Mouse (Mus musculus): Measurements from ENCODE around the gene Rnf111. TPM values are rescaled to one million over a fixed set of nuclear protein-coding genes. Genes with fewer than 3 reads are reported as not detected.

The Rnf111 gene
- polyA plus RNA-seq, 1 experiment: 45.3 TPM

DNA sequence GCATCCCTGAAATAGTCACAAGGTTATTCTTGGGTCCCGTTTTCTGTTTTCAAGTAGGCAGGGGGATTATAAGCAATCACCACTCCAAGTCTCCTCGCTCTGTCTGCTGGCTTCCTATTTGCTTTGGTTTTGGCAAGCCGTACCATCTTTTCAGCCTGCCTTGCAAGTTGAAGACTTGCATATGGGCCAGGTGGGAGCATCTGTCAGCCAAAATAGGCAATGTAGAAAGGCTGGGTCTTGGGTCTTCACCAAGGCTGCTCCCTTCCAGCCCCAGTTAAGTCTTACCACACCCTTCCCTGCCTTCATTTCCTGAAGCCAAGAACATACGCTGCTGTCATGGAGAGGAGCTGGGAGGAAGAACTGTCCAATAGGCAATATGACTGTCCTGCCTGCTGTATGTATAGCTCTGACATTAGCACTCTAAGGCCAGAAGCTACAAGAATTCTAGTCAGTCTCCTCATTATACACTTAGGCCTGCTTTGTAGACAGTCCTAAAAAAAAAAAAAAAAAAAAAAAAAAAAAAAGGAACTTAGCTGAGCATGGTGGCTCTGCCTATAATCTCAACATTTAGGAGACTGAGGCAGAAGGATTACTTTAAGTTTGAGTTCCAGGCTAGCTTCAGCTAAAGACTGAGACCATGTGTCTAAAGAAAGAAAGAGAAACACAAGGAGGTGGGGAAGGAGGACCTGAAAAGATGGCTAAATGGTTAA, 116.0 kb downstream of the Rnf111 start:
- Histone ChIP-seq H3K4me3 (ENCODE audit: insufficient read depth, low read length) (no peak overlapping the region), H3K4me1 (ENCODE audit: control insufficient read depth, insufficient read depth, low read length) (no peaks in the 10 kb centered on the region; the same call in 1 of the 2 replicates), H3K27ac (ENCODE audit: insufficient read depth, low read length) (no peak overlapping the region)
- TF ChIP-seq CTCF (IDR thresholded peaks at IDR 0.05; ENCODE audit: borderline replicate concordance, insufficient read depth, low read length) (no peak), POLR2A (IDR thresholded peaks at IDR 0.05; ENCODE audit: low read depth, low read length) (no peak)

DNA sequence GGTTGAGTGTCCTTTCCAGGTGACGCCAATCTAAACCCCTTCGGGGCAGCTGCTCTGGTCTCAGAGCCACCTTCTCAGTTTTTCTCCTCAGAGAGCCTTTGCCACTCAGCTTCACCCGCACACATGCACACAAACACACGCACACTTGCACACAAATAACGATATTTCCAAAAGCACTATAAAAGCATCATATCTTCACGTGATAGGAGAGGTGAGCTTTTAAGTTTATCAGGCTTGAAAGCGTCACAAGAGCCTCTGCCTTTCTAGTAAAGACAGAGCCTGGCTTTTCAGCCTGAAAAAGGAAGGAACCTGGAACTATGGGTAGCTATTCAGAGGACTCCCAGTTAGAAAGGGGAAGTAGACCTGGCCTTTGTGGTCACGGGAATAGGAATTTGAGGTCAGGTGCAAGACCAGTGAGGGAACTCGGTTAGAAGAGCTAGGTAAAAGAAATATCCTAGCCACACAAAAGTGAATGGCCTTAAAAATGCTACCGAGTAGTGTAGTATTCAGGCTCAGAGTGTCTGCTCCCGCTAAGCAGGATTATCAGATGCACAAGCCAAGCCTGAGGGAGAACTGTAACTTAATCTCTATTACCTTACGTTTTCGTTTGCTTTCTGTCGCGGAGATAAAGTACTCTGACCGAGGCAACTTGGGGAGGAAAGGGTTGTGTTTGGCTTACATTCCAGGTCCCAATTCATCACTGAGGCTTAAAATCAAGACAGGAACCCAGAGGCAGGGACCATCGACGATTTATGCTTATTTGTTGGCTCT, 118.4 kb downstream of the Rnf111 start:
- Histone ChIP-seq H3K4me3 (ENCODE audit: insufficient read depth, low read length) (no peak overlapping the region), H3K27ac (ENCODE audit: insufficient read depth, low read length) (no peak overlapping the region), H3K4me1 (ENCODE audit: control insufficient read depth, insufficient read depth, low read length) (no peaks in the 10 kb centered on the region; the same call in 1 of the 2 replicates)
- TF ChIP-seq CTCF (IDR thresholded peaks at IDR 0.05; ENCODE audit: borderline replicate concordance, insufficient read depth, low read length) (no peak), POLR2A (IDR thresholded peaks at IDR 0.05; ENCODE audit: low read depth, low read length) (no peak)

DNA sequence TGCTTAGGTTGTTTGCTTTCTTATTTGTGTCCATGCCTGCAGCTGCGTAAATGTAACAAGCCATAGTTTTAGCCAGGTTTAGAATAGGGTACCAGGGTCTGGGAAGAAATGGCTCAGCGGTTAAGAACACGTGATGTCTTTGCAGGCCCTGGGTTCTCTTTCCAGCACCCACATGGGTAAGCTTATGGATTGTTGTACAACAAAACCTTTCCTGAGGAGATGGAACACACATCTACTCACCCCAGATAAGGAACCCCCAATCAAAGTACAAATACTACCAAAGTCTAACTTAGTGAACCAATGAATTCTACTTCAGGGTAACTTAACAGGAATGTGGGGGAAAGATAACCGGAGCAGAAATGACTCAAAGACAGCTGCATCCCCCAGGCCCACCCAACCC, 119.0 kb downstream of the Rnf111 start:
- Histone ChIP-seq H3K4me1 (ENCODE audit: control insufficient read depth, insufficient read depth, low read length) (no peaks in the 10 kb centered on the region; the same call in 1 of the 2 replicates), H3K4me3 (ENCODE audit: insufficient read depth, low read length) (no peak overlapping the region), H3K27ac (ENCODE audit: insufficient read depth, low read length) (no peak overlapping the region)
- TF ChIP-seq CTCF (IDR thresholded peaks at IDR 0.05; ENCODE audit: borderline replicate concordance, insufficient read depth, low read length) (no peak), POLR2A (IDR thresholded peaks at IDR 0.05; ENCODE audit: low read depth, low read length) (no peak)

DNA sequence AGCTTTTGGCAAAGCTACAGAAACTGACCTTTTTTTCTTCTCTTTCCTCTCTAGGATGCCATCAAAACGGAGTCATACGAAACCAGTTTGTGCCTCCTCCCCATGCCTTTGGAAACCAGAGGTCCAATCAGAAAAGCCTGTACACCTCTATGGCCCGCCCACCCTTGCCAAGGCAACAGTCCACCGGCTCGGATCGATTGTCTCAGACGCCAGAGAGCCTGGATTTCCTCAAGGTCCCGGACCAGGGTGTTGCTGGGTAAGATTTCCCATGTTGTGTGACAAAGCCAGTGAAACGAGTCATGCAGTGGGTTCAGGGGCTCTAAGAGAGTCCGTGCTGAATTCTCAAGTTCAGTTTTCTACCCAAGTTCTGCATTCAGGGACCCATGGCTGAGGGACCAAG, 119.8 kb downstream of the Rnf111 start:
- H3K4me1 ChIP-seq (ENCODE audit: control insufficient read depth, insufficient read depth, low read length): no peaks in the 10 kb centered on the region; the same call in 1 of the 2 replicates

DNA sequence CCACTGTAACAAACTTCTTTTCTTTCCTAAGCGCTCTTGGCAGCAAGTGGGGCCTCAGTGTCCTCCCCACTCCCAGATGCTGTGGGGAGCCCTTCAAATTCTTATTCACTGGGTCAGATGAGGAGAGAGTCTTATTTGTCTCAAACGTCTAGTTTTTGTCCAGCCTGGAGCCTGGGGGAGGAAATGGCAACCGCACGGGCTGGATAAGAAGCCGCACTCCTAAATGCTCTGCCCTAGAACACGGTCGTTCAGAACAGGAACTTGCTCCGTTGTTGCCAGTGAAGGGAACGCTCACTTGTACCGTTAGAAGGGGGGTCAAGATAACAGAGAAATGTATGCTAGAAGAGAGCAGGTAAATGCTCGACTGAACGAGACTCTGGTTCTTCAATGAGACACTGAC, 121.4 kb downstream of the Rnf111 start:
- no peak overlapping the region for H3K27ac ChIP-seq (ENCODE audit: insufficient read depth, low read length)
- no peak for TF ChIP-seq POLR2A (IDR thresholded peaks at IDR 0.05; ENCODE audit: low read depth, low read length)
- TF ChIP-seq CTCF (IDR thresholded peaks at IDR 0.05; ENCODE audit: borderline replicate concordance, insufficient read depth, low read length): no peak
- no peak overlapping the region for H3K4me3 ChIP-seq (ENCODE audit: insufficient read depth, low read length)
- no peaks in the 10 kb centered on the region for H3K4me1 ChIP-seq (ENCODE audit: control insufficient read depth, insufficient read depth, low read length)

More for the DNA sequence above, 119.8 kb downstream of the Rnf111 start:
- no peak for TF ChIP-seq CTCF (IDR thresholded peaks at IDR 0.05; ENCODE audit: borderline replicate concordance, insufficient read depth, low read length)
- TF ChIP-seq POLR2A (IDR thresholded peaks at IDR 0.05; ENCODE audit: low read depth, low read length): no peak
- Histone ChIP-seq H3K4me3 (ENCODE audit: insufficient read depth, low read length) (no peak overlapping the region), H3K27ac (ENCODE audit: insufficient read depth, low read length) (no peak overlapping the region)

DNA sequence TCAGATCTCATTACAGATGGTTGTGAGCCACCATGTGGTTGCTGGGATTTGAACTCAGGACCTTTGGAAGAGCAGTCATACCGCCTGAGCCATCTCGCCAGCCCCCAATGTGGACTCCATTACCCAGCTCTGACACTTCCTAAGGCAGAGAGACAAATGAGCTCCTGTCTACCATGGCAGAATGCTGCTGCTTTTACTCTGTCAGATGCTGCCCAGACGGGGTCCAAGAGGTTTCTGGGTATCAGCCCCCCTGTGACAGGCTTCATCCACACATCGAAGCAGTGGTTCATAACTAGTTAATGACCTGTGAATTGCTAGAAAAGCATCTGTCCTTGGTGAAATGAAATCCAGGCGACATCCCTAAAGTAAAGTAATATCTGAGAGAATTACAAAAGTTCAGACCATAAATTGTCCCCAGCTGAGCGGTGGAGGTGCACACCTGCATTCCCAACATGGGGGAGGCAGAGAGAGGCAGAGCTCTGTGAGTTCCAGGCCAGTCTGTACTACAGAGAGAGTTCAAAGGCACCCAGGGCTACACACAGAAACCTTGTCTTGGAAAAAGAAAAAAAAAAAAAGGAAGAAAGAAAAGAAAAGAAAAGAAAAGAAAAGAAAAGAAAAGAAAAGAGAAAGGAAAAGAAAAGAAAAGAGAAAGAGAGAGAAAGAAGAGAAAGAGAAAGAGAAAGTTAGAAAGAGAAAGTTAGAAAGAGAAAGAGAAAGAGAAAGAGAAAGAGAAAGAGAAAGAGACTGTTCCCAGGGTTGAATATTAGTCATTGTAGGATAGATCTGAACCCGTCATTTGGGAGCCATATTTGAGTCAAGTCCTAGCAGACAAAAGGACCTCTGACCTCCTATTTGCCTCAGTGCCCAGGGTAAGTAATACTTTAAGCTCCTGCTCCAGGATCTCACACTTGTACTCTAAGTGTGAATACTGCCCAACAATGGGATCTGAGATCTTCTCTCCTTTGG, 123.7 kb downstream of the Rnf111 start:
- Histone ChIP-seq H3K4me3 (ENCODE audit: insufficient read depth, low read length) (no peak overlapping the region), H3K27ac (ENCODE audit: insufficient read depth, low read length) (no peak overlapping the region), H3K4me1 (ENCODE audit: control insufficient read depth, insufficient read depth, low read length) (no peaks in the 10 kb centered on the region)
- no peak for TF ChIP-seq CTCF (IDR thresholded peaks at IDR 0.05; ENCODE audit: borderline replicate concordance, insufficient read depth, low read length)
- TF ChIP-seq POLR2A (IDR thresholded peaks at IDR 0.05; ENCODE audit: low read depth, low read length): no peak

Other genes starting within 250 kb of the Rnf111 start
- 36.9 and 57.8 TPM in 2 replicates for gene Ccnb2, start 82.2 kb downstream of the Rnf111 start, polyA plus RNA-seq (2011; ENCODE audit: insufficient read length, low read depth, missing spikeins)
- gene Sltm, start 39.0 kb upstream of the Rnf111 start, polyA plus RNA-seq (2011; ENCODE audit: insufficient read length, low read depth, missing spikeins): 40.9 and 50.6 TPM in 2 replicates
- not detected in 2 replicates for gene Gm10642, start 152.5 kb upstream of the Rnf111 start, polyA plus RNA-seq (2011; ENCODE audit: insufficient read length, low read depth, missing spikeins)
- gene Mindy2, start 153.4 kb upstream of the Rnf111 start, polyA plus RNA-seq (2011; ENCODE audit: insufficient read length, low read depth, missing spikeins): 12.3 and 13.2 TPM in 2 replicates
- gene Adam10, start 175.3 kb upstream of the Rnf111 start, polyA plus RNA-seq (2011; ENCODE audit: insufficient read length, low read depth, missing spikeins): 123 and 125 TPM in 2 replicates

Measured in embryonic fibroblast, embryonic 13.5 days (primary cell).